Mouse (Mus musculus) hindbrain, postnatal 0 days (tissue): ENCODE data around the gene Onecut3. TPM values are rescaled to one million over a fixed set of nuclear protein-coding genes. Genes with fewer than 3 reads are reported as not detected.

ENCODE experiments used
- ATAC-seq: fragments of 200-750 bp; cut with Nextera tagmentation; 2 replicates; pipeline ENCODE4 v1.8.0; 2017; ENCODE audit warnings: mild to moderate bottlenecking, moderate TSS enrichment, moderate library complexity
- DNase-seq: peaks from one replicate; pipeline ENCODE4 v3.0.0-alpha.2; 2015; ENCODE audit warnings: low spot score
- H3K27ac ChIP-seq: fragments of 300-500 bp; sonication (generic); 2 replicates; pipeline ENCODE4 v1.5.1; 2014; ENCODE audit warnings: mild to moderate bottlenecking
- H3K27me3 ChIP-seq: fragments of 300-500 bp; sonication (generic); 2 replicates; pipeline ENCODE4 v1.6.1; 2014; ENCODE audit warnings: low read length, mixed read lengths; ENCODE audit not compliant: insufficient read depth
- H3K36me3 ChIP-seq: fragments of 300-500 bp; sonication (generic); 2 replicates; pipeline ENCODE4 v1.6.1; 2014; ENCODE audit warnings: low read length, mixed read lengths; ENCODE audit not compliant: insufficient read depth
- H3K4me1 ChIP-seq: fragments of 300-500 bp; sonication (generic); 2 replicates; pipeline ENCODE4 v1.6.1; 2014; ENCODE audit warnings: antibody characterized with exemption, low read length, mixed read lengths; ENCODE audit not compliant: insufficient read depth
- H3K4me2 ChIP-seq: fragments of 300-500 bp; sonication (generic); 2 replicates; pipeline ENCODE4 v1.6.1; 2014; ENCODE audit warnings: low read depth, mild to moderate bottlenecking, low read length, moderate library complexity, mixed read lengths
- H3K4me3 ChIP-seq: fragments of 300-500 bp; sonication (generic); 2 replicates; pipeline ENCODE4 v1.5.1; 2014; ENCODE audit warnings: low read length
- H3K9ac ChIP-seq: fragments of 300-500 bp; sonication (generic); replicated peaks from 2 replicates; pipeline ENCODE4 v1.6.1; 2014; ENCODE audit warnings: mild to moderate bottlenecking, low read length, moderate library complexity, mixed read lengths
- H3K9me3 ChIP-seq: fragments of 300-500 bp; sonication (generic); 2 replicates; pipeline ENCODE4 v1.6.1; 2016; ENCODE audit warnings: low read length, mixed read lengths
- CTCF ChIP-seq: IDR thresholded peaks from 2 replicates; pipeline ENCODE4 v1.5.1; 2016; ENCODE audit warnings: antibody characterized with exemption, control low read depth, low read depth
- WGBS: fragments of 180-500 bp; shearing (Covaris S2); extraction: QIAGEN DNeasy Blood & Tissue Kit; methylation state at CpG from one replicate; pipeline ENCODE4 v1.1.7; 2014; 5-methylcytosine and 5-hydroxymethylcytosine counted together
- polyA plus RNA-seq: library from polyadenylated mRNA; unstranded; fragments of >200 nt; fragmentation: Nextera tagmentation; extraction: Ambion mirVana; gene quantifications from 2 replicates; pipeline ENCODE4 v1.2.1, GENCODE M21; 2015
- total RNA-seq: library from RNA; depleted of rRNA; stranded (reverse); fragments of >200 nt; gene quantifications from 2 replicates; pipeline ENCODE4 v1.2.3, GENCODE M21; 2014

The Onecut3 gene
- total and polyA plus RNA-seq, 2 experiments from 2014 or later, result 0.74 to 2.5 TPM

- ATAC-seq (no peak), DNase-seq (no peak)
- WGBS, result 15% methylated on average over 13 of the region's 13 CpGs
- Histone ChIP-seq H3K36me3 (no peaks in the 10 kb centered on the region), H3K27me3 (peaks cover 12% of the 10 kb centered on the region; the same call in 1 of the 2 replicates), H3K4me3 (no peak overlapping the region), H3K4me1 (no peaks in the 10 kb centered on the region), H3K27ac (no peak overlapping the region), H3K9me3 (no peaks in the 10 kb centered on the region), H3K9ac (no peak overlapping the region), H3K4me2 (peak overlapping the region; percentile 23)
- no peak for TF ChIP-seq CTCF
Observed at GRCm38 (mm10) chr10:80535711-80536110, 41.1 kb downstream of the Onecut3 start.

GRCm38 (mm10) chr10:80538180-80538579 is 43.5 kb downstream of the Onecut3 start:
- WGBS, result 64% methylated on average over 5 of the region's 5 CpGs
- no peak overlapping the region for H3K9ac ChIP-seq
- H3K27me3 ChIP-seq, result peaks cover 12% of the 10 kb centered on the region; the same call in 1 of the 2 replicates
- no peak for ATAC-seq
- TF ChIP-seq CTCF, result no peak
- H3K27ac ChIP-seq, result no peak overlapping the region
- no peak for DNase-seq
- H3K4me3 ChIP-seq, result no peak overlapping the region
- H3K9me3 ChIP-seq, result no peaks in the 10 kb centered on the region
- H3K36me3 ChIP-seq, result peaks cover 23% of the 10 kb centered on the region
- H3K4me2 ChIP-seq, result no peak overlapping the region
- H3K4me1 ChIP-seq, result no peaks in the 10 kb centered on the region

- H3K4me2 ChIP-seq, result peak within 1 kb of the TSS; percentile 36; the same call in 1 of the 2 replicates
- H3K27me3 ChIP-seq, result peaks cover 12% of the 10 kb centered on the region; the same call in 1 of the 2 replicates
- WGBS, result 3% methylated on average over 30 of the region's 30 CpGs
- no peak within 1 kb of the TSS for H3K9ac ChIP-seq
- peak; percentile 39; the same call in 1 of the 2 replicates for TF ChIP-seq CTCF
- no peaks in the 10 kb centered on the region for H3K9me3 ChIP-seq
- peak; percentile 62 for DNase-seq
- no peak within 1 kb of the TSS for H3K4me3 ChIP-seq
- H3K36me3 ChIP-seq, result peaks cover 30% of the 10 kb centered on the region
- peak; percentile 76 for ATAC-seq
- H3K27ac ChIP-seq, result no peak within 1 kb of the TSS
- no peaks in the 10 kb centered on the region for H3K4me1 ChIP-seq
Observed at GRCm38 (mm10) chr10:80538710-80539394, 44.2 kb downstream of the Onecut3 start, which contains the start of gene Atp8b3. Atp8b3 (minus strand) TSS chr10:80539124.

- H3K27ac ChIP-seq, result no peak overlapping the region
- TF ChIP-seq CTCF, result no peak
- WGBS, result 48% methylated on average over 5 of the region's 5 CpGs
- no peak overlapping the region for H3K4me2 ChIP-seq
- H3K27me3 ChIP-seq, result peaks cover 12% of the 10 kb centered on the region; the same call in 1 of the 2 replicates
- DNase-seq (no peak), ATAC-seq (no peak)
- H3K4me1 ChIP-seq, result no peaks in the 10 kb centered on the region
- H3K4me3 ChIP-seq, result no peak overlapping the region
- H3K9me3 ChIP-seq, result no peaks in the 10 kb centered on the region
- H3K36me3 ChIP-seq, result peaks cover 36% of the 10 kb centered on the region
- no peak overlapping the region for H3K9ac ChIP-seq
Observed at GRCm38 (mm10) chr10:80539493-80539892, 44.9 kb downstream of the Onecut3 start.

GRCm38 (mm10) chr10:80543873-80544272 is 49.2 kb downstream of the Onecut3 start:
- Histone ChIP-seq H3K9ac (no peak overlapping the region), H3K27me3 (no peaks in the 10 kb centered on the region), H3K9me3 (no peaks in the 10 kb centered on the region), H3K27ac (no peak overlapping the region), H3K4me2 (no peak overlapping the region), H3K4me1 (no peaks in the 10 kb centered on the region), H3K4me3 (no peak overlapping the region), H3K36me3 (peaks cover 69% of the 10 kb centered on the region)
- no peak for TF ChIP-seq CTCF
- ATAC-seq (no peak), DNase-seq (no peak)
- WGBS, result 95% methylated on average over 14 of the region's 14 CpGs

- no peak for TF ChIP-seq CTCF
- H3K9me3 ChIP-seq, result no peaks in the 10 kb centered on the region
- H3K27me3 ChIP-seq, result no peaks in the 10 kb centered on the region
- peaks cover 84% of the 10 kb centered on the region for H3K36me3 ChIP-seq
- ATAC-seq, result no peak
- no peak for DNase-seq
- H3K4me1 ChIP-seq, result no peaks in the 10 kb centered on the region
- 92% methylated on average over 8 of the region's 8 CpGs for WGBS
- no peak overlapping the region for H3K27ac ChIP-seq
- H3K4me3 ChIP-seq, result no peak overlapping the region
- H3K9ac ChIP-seq, result no peak overlapping the region
- no peak overlapping the region for H3K4me2 ChIP-seq
Observed at GRCm38 (mm10) chr10:80545590-80545989, 51.0 kb downstream of the Onecut3 start.

GRCm38 (mm10) chr10:80546945-80547344 is 52.3 kb downstream of the Onecut3 start:
- TF ChIP-seq CTCF, result no peak
- H3K9ac ChIP-seq, result no peak overlapping the region
- ATAC-seq (no peak), DNase-seq (no peak)
- H3K27ac ChIP-seq, result no peak overlapping the region
- H3K9me3 ChIP-seq, result no peaks in the 10 kb centered on the region
- no peaks in the 10 kb centered on the region for H3K4me1 ChIP-seq
- no peak overlapping the region for H3K4me2 ChIP-seq
- WGBS, result 92% methylated on average over 4 of the region's 4 CpGs
- H3K27me3 ChIP-seq, result no peaks in the 10 kb centered on the region
- no peak overlapping the region for H3K4me3 ChIP-seq
- H3K36me3 ChIP-seq, result peaks cover 72% of the 10 kb centered on the region
